Mouse (Mus musculus) myocyte (in vitro differentiated cells): ENCODE measurements at regions not wholly inside any gene's neighbourhood (a gene's known extent, or its start where the extent isn't known, plus 50 kb on each side); places are given as distances from the start of the nearest gene placed in this dataset.

Source experiments
- MAX ChIP-seq: IDR thresholded peaks from one replicate; pipeline ENCODE4 v1.6.1; 2011; ENCODE audit warnings: low read depth, mild to moderate bottlenecking, control low read depth
- MYOG ChIP-seq, 3 experiments: IDR thresholded peaks; one replicate each; pipeline ENCODE4 v1.6.1; 2011; ENCODE audit warnings: control low read depth in 2 of 3, low read depth in 2 of 3, mild to moderate bottlenecking in 2 of 3; ENCODE audit not compliant: insufficient read length in 2 of 3, control insufficient read depth in 1 of 3, insufficient read depth in 1 of 3
- POLR2A ChIP-seq: IDR thresholded peaks from one replicate; pipeline ENCODE4 v1.6.1; 2011; ENCODE audit warnings: low read depth, mild to moderate bottlenecking, control low read depth, moderate library complexity; ENCODE audit not compliant: insufficient read length
- POLR2AphosphoS2 ChIP-seq: IDR thresholded peaks from one replicate; pipeline ENCODE4 v1.6.1; 2011; ENCODE audit warnings: low read depth, control low read depth; ENCODE audit not compliant: insufficient read length
- SRF ChIP-seq: IDR thresholded peaks from one replicate; pipeline ENCODE4 v1.6.1; 2011; ENCODE audit warnings: low read depth; ENCODE audit not compliant: control insufficient read depth, insufficient read length
- TCF12 ChIP-seq: IDR thresholded peaks from one replicate; pipeline ENCODE4 v1.6.1; 2011; ENCODE audit warnings: mild to moderate bottlenecking, control low read depth; ENCODE audit not compliant: poor library complexity, insufficient read depth, severe bottlenecking
- TCF3 ChIP-seq: IDR thresholded peaks from one replicate; pipeline ENCODE4 v1.6.1; 2011; ENCODE audit warnings: low read depth, control low read depth; ENCODE audit not compliant: insufficient read length
- USF1 ChIP-seq: IDR thresholded peaks from one replicate; pipeline ENCODE4 v1.6.1; 2011; ENCODE audit warnings: low read depth, mild to moderate bottlenecking, control low read depth, moderate library complexity

DNA sequence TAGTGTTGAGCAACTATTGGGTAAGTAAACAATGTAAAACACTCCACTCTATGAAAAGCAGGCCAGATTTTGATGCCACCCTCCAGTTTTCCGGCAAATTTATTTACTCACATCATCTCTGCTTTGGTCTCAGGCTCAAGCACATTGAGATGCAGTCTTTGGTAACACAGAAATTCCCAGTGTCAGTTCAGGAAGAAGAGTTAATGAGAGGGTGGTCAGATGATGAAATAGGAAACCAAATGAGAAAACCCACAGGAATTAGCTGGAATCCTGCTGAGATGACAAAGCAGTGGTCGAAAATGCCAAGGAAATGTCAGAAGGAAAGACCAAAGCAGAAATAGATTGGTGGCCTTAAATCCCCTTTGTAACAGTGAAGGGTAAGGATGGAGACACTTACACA lies 525.7 kb downstream of the Meis1 start:
- TF ChIP-seq POLR2A (no peak), TCF3 (no peak), POLR2AphosphoS2 (no peak), MAX (no peak), MYOG (IDR thresholded peaks at IDR 0.05; ENCODE audit: control insufficient read depth in 1 of 3, insufficient read depth in 1 of 3, insufficient read length in 2 of 3, low read depth in 2 of 3) (no peak), SRF (no peak), USF1 (peak; percentile 10), TCF12 (no peak)
